Mouse (Mus musculus) ES-E14 (cell line): ENCODE data around the gene Capn8. TPM values are rescaled to one million over a fixed set of nuclear protein-coding genes. Genes with fewer than 3 reads are reported as not detected.

Experiments used
- DNase-seq: peaks from one replicate; pipeline ENCODE4 v3.0.0-alpha.2; 2013; ENCODE audit warnings: low read depth, low spot score
- H3K27ac ChIP-seq: 2 replicates; pipeline ENCODE4 v1.5.1; 2012; ENCODE audit warnings: low read depth, mild to moderate bottlenecking, low read length, moderate library complexity, mixed read lengths; ENCODE audit not compliant: poor library complexity, insufficient read depth, severe bottlenecking
- H3K36me3 ChIP-seq: 2 replicates; pipeline ENCODE4 v1.6.1; 2012; ENCODE audit warnings: mild to moderate bottlenecking, low read length, moderate library complexity, mixed read lengths; ENCODE audit not compliant: control insufficient read depth, poor library complexity, insufficient read depth, severe bottlenecking
- H3K4me1 ChIP-seq, 2 experiments: fragments of 150-350 bp in 1 of 2; sonication (generic) in 1 of 2; 2 replicates each; pipeline ENCODE4 v1.6.1; 2012; ENCODE audit warnings: low read length in 2 of 2, mild to moderate bottlenecking in 1 of 2, mixed read lengths in 1 of 2; ENCODE audit not compliant: control insufficient read depth in 2 of 2, insufficient read depth in 2 of 2, poor library complexity in 1 of 2
- H3K4me3 ChIP-seq, 2 experiments: fragments of 150-350 bp in 1 of 2; sonication (generic) in 1 of 2; 2 replicates each; pipeline ENCODE4 v1.5.1; 2012; ENCODE audit warnings: low read length in 2 of 2, low read depth in 1 of 2, mild to moderate bottlenecking in 1 of 2, mixed read lengths in 1 of 2; ENCODE audit not compliant: insufficient read depth in 1 of 2, poor library complexity in 1 of 2, severe bottlenecking in 1 of 2
- H3K9ac ChIP-seq: 2 replicates; pipeline ENCODE4 v1.6.1; 2012; ENCODE audit warnings: low read depth, mild to moderate bottlenecking, low read length, mixed read lengths; ENCODE audit not compliant: poor library complexity, insufficient read depth, severe bottlenecking
- H3K9me3 ChIP-seq: fragments of 150-350 bp; sonication (generic); 2 replicates; pipeline ENCODE4 v1.6.1; 2012; ENCODE audit warnings: low read depth, mild to moderate bottlenecking, low read length; ENCODE audit not compliant: control insufficient read depth, insufficient read depth
- CHD2 ChIP-seq: IDR thresholded peaks from 2 replicates; pipeline ENCODE4 v1.6.1; 2014; ENCODE audit warnings: mild to moderate bottlenecking, low read depth, low read length, inconsistent platforms
- HCFC1 ChIP-seq: IDR thresholded peaks from 2 replicates; pipeline ENCODE4 v1.6.1; 2012; ENCODE audit warnings: low read length, inconsistent platforms, borderline replicate concordance; ENCODE audit not compliant: insufficient read depth
- MAFK ChIP-seq: IDR thresholded peaks from 2 replicates; pipeline ENCODE4 v1.6.1; 2014; ENCODE audit warnings: mild to moderate bottlenecking, low read depth, low read length, inconsistent platforms; ENCODE audit not compliant: insufficient read depth
- ZC3H11A ChIP-seq: IDR thresholded peaks from 2 replicates; pipeline ENCODE4 v1.6.1; 2012; ENCODE audit warnings: low read depth, mild to moderate bottlenecking, inconsistent platforms, low read length, borderline replicate concordance
- ZNF384 ChIP-seq: IDR thresholded peaks from 2 replicates; pipeline ENCODE4 v1.6.1; 2012; ENCODE audit warnings: low read depth, low read length, inconsistent platforms
- in situ Hi-C, 2 experiments: fragments of 600-800 bp; cut with MboI; formaldehyde crosslinking; loops; one replicate each; pipeline ENCODE4 v1.15.1; 2025; ENCODE audit warnings: low sequenced_read_pairs in 2 of 2, inconsistent platforms in 1 of 2; ENCODE audit not compliant: unreplicated experiment in 2 of 2
- total RNA-seq: library from RNA; depleted of rRNA; stranded (reverse); fragments of 300-350 nt; gene quantifications from 2 replicates; pipeline ENCODE4 v1.2.3, GENCODE M21; 2012

The Capn8 gene
- total RNA-seq, 1 experiment: not detected

- in situ Hi-C loops: loop anchor here in 1 of 2 experiments (10.0 kb wide), 1 partner anchor 368 kb away; no protein-coding TSS in a partner anchor
- H3K27ac ChIP-seq: no peak overlapping the region
- peaks cover 0 to 12% of the 10 kb centered on the region in 2 experiments for H3K4me1 ChIP-seq
- TF ChIP-seq HCFC1: no peak
- no peak for TF ChIP-seq CHD2
- no peak for TF ChIP-seq ZC3H11A
- TF ChIP-seq ZNF384: no peak
- no peak for TF ChIP-seq MAFK
- no peaks in the 10 kb centered on the region for H3K9me3 ChIP-seq
- no peak for DNase-seq
- no peak overlapping the region for H3K9ac ChIP-seq
- no peak overlapping the region for H3K4me3 ChIP-seq
- H3K36me3 ChIP-seq: no peaks in the 10 kb centered on the region
Observed at GRCm38 (mm10) chr1:182522961-182523360, 41.8 kb upstream of the Capn8 start.

GRCm38 (mm10) chr1:182523692-182524091 is 41.1 kb upstream of the Capn8 start:
- Histone ChIP-seq H3K36me3 (no peaks in the 10 kb centered on the region), H3K27ac (no peak overlapping the region), H3K4me3 (no peak overlapping the region), H3K9me3 (no peaks in the 10 kb centered on the region), H3K9ac (no peak overlapping the region), H3K4me1 (peaks cover 0 to 15% of the 10 kb centered on the region in 2 experiments)
- in situ Hi-C loops: loop anchor here in 1 of 2 experiments (10.0 kb wide), 1 partner anchor 369 kb away; no protein-coding TSS in a partner anchor
- no peak for TF ChIP-seq ZNF384
- no peak for TF ChIP-seq ZC3H11A
- no peak for TF ChIP-seq CHD2
- no peak for TF ChIP-seq MAFK
- no peak for TF ChIP-seq HCFC1
- DNase-seq: no peak

- Histone ChIP-seq H3K9ac (no peak overlapping the region), H3K4me1 (peaks cover 0 to 13% of the 10 kb centered on the region in 2 experiments; a peak in 3 of 4 replicates), H3K27ac (no peak overlapping the region), H3K4me3 (no peak overlapping the region), H3K9me3 (no peaks in the 10 kb centered on the region), H3K36me3 (no peaks in the 10 kb centered on the region)
- in situ Hi-C loops: loop anchor here in 1 of 2 experiments (10.0 kb wide), 1 partner anchor 371 kb away; no protein-coding TSS in a partner anchor
- TF ChIP-seq CHD2 (no peak), ZNF384 (no peak), MAFK (no peak), ZC3H11A (no peak), HCFC1 (no peak)
- no peak for DNase-seq
Observed at GRCm38 (mm10) chr1:182525601-182526000, 39.2 kb upstream of the Capn8 start.

GRCm38 (mm10) chr1:182527261-182527766 is 37.5 kb upstream of the Capn8 start:
- no peaks in the 10 kb centered on the region for H3K36me3 ChIP-seq
- H3K4me1 ChIP-seq: peaks cover 0 to 13% of the 10 kb centered on the region in 2 experiments; a peak in 3 of 4 replicates
- TF ChIP-seq MAFK (no peak), ZNF384 (no peak), HCFC1 (no peak), ZC3H11A (no peak), CHD2 (no peak)
- DNase-seq: no peak
- H3K4me3 ChIP-seq: no peak overlapping the region
- H3K9ac ChIP-seq: no peak overlapping the region
- in situ Hi-C loops: loop anchor here in 1 of 2 experiments (10.0 kb wide), 1 partner anchor 373 kb away; no protein-coding TSS in a partner anchor
- H3K9me3 ChIP-seq: no peaks in the 10 kb centered on the region
- no peak overlapping the region for H3K27ac ChIP-seq
